Mouse (Mus musculus): ENCODE measurements around the gene Phlda3.

- no peak for TF ChIP-seq CTCF (IDR thresholded peaks at IDR 0.05; ENCODE audit: control insufficient read depth, insufficient read depth, low read length)
- TF ChIP-seq POLR2A (IDR thresholded peaks at IDR 0.05; ENCODE audit: borderline replicate concordance, control insufficient read depth, low read depth, low read length), result no peak
These were observed 41.6 kb downstream of the Phlda3 start for GRCm38 (mm10) chr1:135807546-135807945.
